Mouse (Mus musculus) hindbrain, embryonic 16.5 days (tissue): ENCODE data around the gene Golga7b. TPM values are rescaled to one million over a fixed set of nuclear protein-coding genes. Genes with fewer than 3 reads are reported as not detected.

Experiments
- ATAC-seq: fragments of 200-750 bp; cut with Nextera tagmentation; 2 replicates; pipeline ENCODE4 v1.8.0; 2017; ENCODE audit warnings: moderate TSS enrichment, moderate library complexity
- H3K27ac ChIP-seq: fragments of 300-500 bp; sonication (generic); 2 replicates; pipeline ENCODE4 v1.5.1; 2014; ENCODE audit warnings: low read depth, mild to moderate bottlenecking, control low read depth, low read length, moderate library complexity
- H3K27me3 ChIP-seq: fragments of 300-500 bp; sonication (generic); replicated peaks from 2 replicates; pipeline ENCODE4 v1.6.1; 2014; ENCODE audit warnings: low read length; ENCODE audit not compliant: control insufficient read depth, insufficient read depth
- H3K36me3 ChIP-seq: fragments of 300-500 bp; sonication (generic); 2 replicates; pipeline ENCODE4 v1.6.1; 2014; ENCODE audit warnings: mild to moderate bottlenecking, low read length, moderate library complexity, mixed read lengths; ENCODE audit not compliant: control insufficient read depth, insufficient read depth
- H3K4me1 ChIP-seq: fragments of 300-500 bp; sonication (generic); 2 replicates; pipeline ENCODE4 v1.6.1; 2014; ENCODE audit warnings: low read depth, low read length; ENCODE audit not compliant: control insufficient read depth, insufficient read depth
- H3K4me2 ChIP-seq: fragments of 300-500 bp; sonication (generic); 2 replicates; pipeline ENCODE4 v1.6.1; 2014; ENCODE audit warnings: mild to moderate bottlenecking, low read length, control low read depth, moderate library complexity
- H3K4me3 ChIP-seq: fragments of 300-500 bp; sonication (generic); 2 replicates; pipeline ENCODE4 v1.5.1; 2014; ENCODE audit warnings: mild to moderate bottlenecking, low read length, control low read depth, moderate library complexity
- H3K9ac ChIP-seq: fragments of 300-500 bp; sonication (generic); 2 replicates; pipeline ENCODE4 v1.6.1; 2014; ENCODE audit warnings: low read depth, mild to moderate bottlenecking, control low read depth, low read length, moderate library complexity
- H3K9me3 ChIP-seq: fragments of 300-500 bp; sonication (generic); 2 replicates; pipeline ENCODE4 v1.6.1; 2014; ENCODE audit warnings: mild to moderate bottlenecking, low read length, moderate library complexity; ENCODE audit not compliant: control insufficient read depth
- WGBS: fragments of 180-500 bp; shearing (Covaris S2); extraction: QIAGEN DNeasy Blood & Tissue Kit; methylation state at CpG from one replicate; pipeline ENCODE4 v1.1.7; 2014; 5-methylcytosine and 5-hydroxymethylcytosine counted together
- polyA plus RNA-seq: library from polyadenylated mRNA; unstranded; fragments of >200 nt; fragmentation: Nextera tagmentation; extraction: Ambion mirVana; gene quantifications from 2 replicates; pipeline ENCODE4 v1.2.1, GENCODE M21; 2015

Golga7b gene
- polyA plus RNA-seq, 1 experiment from 2014 or later: 73.9 TPM

DNA sequence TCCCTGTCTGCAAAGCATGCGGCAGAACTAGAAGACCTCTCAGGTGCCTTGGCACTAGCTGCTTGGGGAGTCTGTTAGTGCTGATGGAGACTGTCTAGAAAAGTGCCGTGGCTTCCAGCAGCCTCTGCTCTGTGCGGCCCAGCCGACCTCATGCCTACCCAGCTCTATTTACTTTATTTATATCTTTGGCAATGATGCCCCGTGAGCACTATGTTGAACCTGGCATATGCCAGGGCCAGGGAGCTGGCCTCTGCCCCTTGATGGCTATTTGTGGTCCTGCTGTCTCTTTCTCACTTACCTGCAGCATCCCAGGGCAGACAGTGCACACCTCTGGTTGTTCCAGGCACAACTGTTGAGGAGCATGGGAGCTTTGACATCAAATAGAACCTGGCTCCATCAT lies 31.1 kb downstream of the Golga7b start:
- H3K4me1 ChIP-seq: peaks cover 3% of the 10 kb centered on the region; the same call in 1 of the 2 replicates
- no peaks in the 10 kb centered on the region for H3K9me3 ChIP-seq
- no peak for ATAC-seq
- no peak overlapping the region for H3K4me3 ChIP-seq
- H3K27ac ChIP-seq: no peak overlapping the region
- 89% methylated on average over 5 of the region's 5 CpGs for WGBS
- no peaks in the 10 kb centered on the region for H3K36me3 ChIP-seq
- H3K4me2 ChIP-seq: no peak overlapping the region
- no peak overlapping the region for H3K9ac ChIP-seq
- no peaks in the 10 kb centered on the region for H3K27me3 ChIP-seq

GRCm38 (mm10) chr19:42279611-42280010 lies 32.2 kb downstream of the Golga7b start:
- Histone ChIP-seq H3K9me3 (no peaks in the 10 kb centered on the region), H3K36me3 (no peaks in the 10 kb centered on the region), H3K9ac (no peak overlapping the region), H3K4me1 (peaks cover 3% of the 10 kb centered on the region; the same call in 1 of the 2 replicates), H3K4me3 (no peak overlapping the region), H3K4me2 (no peak overlapping the region), H3K27me3 (no peaks in the 10 kb centered on the region), H3K27ac (0 out of 2 replicates have a peak overlapping the region, but pooled peaks have one; percentile 9)
- 59% methylated on average over 3 of the region's 3 CpGs for WGBS
- 0 out of 2 replicates have a peak, but pooled peaks have one; percentile 29 for ATAC-seq

DNA sequence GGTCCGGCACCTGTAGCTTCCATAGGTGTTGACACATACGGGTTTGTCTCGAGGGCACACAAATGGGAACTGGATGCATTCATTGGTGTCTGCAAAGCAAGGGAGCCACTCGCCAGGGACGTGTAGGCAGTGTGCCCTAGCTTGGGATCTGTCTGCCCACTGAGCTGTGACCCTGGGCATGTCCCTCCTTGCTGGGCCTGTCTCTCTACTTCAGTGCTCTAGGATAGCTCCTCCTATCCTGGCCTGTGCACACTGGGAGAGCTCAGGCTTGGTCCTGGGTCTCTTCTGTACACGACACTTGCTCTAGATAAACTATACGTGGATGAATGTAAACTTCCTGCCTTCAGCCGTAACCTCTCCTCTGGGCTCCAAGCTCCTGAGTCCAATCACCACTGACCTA lies 36.8 kb downstream of the Golga7b start:
- Histone ChIP-seq H3K9me3 (no peaks in the 10 kb centered on the region), H3K9ac (no peak overlapping the region), H3K4me1 (peaks cover 3% of the 10 kb centered on the region; the same call in 1 of the 2 replicates), H3K27ac (no peak overlapping the region), H3K27me3 (no peaks in the 10 kb centered on the region), H3K4me3 (no peak overlapping the region), H3K4me2 (no peak overlapping the region), H3K36me3 (no peaks in the 10 kb centered on the region)
- ATAC-seq: no peak
- 78% methylated on average over 8 of the region's 8 CpGs for WGBS

GRCm38 (mm10) chr19:42288361-42288760 lies 41.0 kb downstream of the Golga7b start:
- Histone ChIP-seq H3K9ac (no peak overlapping the region), H3K27me3 (no peaks in the 10 kb centered on the region), H3K27ac (no peak overlapping the region), H3K36me3 (no peaks in the 10 kb centered on the region), H3K4me3 (no peak overlapping the region), H3K4me1 (peaks cover 8% of the 10 kb centered on the region), H3K4me2 (no peak overlapping the region), H3K9me3 (no peaks in the 10 kb centered on the region)
- ATAC-seq: no peak
- WGBS: 67% methylated on average over 4 of the region's 4 CpGs

- Histone ChIP-seq H3K27me3 (no peaks in the 10 kb centered on the region), H3K9me3 (no peaks in the 10 kb centered on the region), H3K27ac (no peak overlapping the region), H3K4me1 (peaks cover 8% of the 10 kb centered on the region), H3K9ac (no peak overlapping the region), H3K4me2 (no peak overlapping the region), H3K36me3 (no peaks in the 10 kb centered on the region), H3K4me3 (no peak overlapping the region)
- WGBS: 19% methylated on average over 7 of the region's 7 CpGs
- ATAC-seq: 0 out of 2 replicates have a peak, but pooled peaks have one; percentile 12
Measured at GRCm38 (mm10) chr19:42290954-42291661, 43.7 kb downstream of the Golga7b start.

DNA sequence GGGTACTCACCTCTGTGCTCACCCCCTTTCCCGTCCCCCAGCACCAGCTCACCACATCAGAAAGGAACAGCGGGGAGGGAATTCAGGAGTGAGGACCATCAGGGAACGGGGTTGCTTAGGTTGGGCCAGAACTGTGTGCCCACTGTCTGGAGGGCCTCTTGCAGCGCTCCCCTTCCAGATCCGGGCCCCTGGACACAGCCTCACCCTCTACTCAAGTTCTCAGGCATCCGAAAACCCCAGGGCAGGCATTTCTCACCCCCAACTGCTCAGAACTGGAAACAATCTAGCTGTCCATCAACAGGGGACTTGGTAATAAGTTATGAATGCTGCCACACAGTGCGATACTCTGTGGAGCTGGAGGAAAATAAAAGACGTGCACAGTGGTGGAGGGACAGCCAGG lies 44.7 kb downstream of the Golga7b start:
- Histone ChIP-seq H3K4me1 (peaks cover 8% of the 10 kb centered on the region), H3K27ac (no peak overlapping the region), H3K4me3 (no peak overlapping the region), H3K9me3 (no peaks in the 10 kb centered on the region), H3K9ac (no peak overlapping the region), H3K27me3 (no peaks in the 10 kb centered on the region), H3K4me2 (no peak overlapping the region), H3K36me3 (no peaks in the 10 kb centered on the region)
- WGBS: 39% methylated on average over 8 of the region's 8 CpGs
- ATAC-seq: peak; percentile 29; the same call in 1 of the 2 replicates

GRCm38 (mm10) chr19:42293216-42293615 lies 45.8 kb downstream of the Golga7b start:
- Histone ChIP-seq H3K27ac (no peak overlapping the region), H3K4me2 (no peak overlapping the region), H3K27me3 (no peaks in the 10 kb centered on the region), H3K9me3 (no peaks in the 10 kb centered on the region), H3K4me3 (no peak overlapping the region), H3K4me1 (peaks cover 8% of the 10 kb centered on the region), H3K36me3 (no peaks in the 10 kb centered on the region), H3K9ac (no peak overlapping the region)
- ATAC-seq: no peak
- WGBS: 64% methylated on average over 6 of the region's 6 CpGs

- no peak for ATAC-seq
- H3K9ac ChIP-seq: no peak overlapping the region
- no peak overlapping the region for H3K4me3 ChIP-seq
- no peaks in the 10 kb centered on the region for H3K27me3 ChIP-seq
- H3K9me3 ChIP-seq: no peaks in the 10 kb centered on the region
- 44% methylated on average over 12 of the region's 12 CpGs for WGBS
- peaks cover 8% of the 10 kb centered on the region for H3K4me1 ChIP-seq
- no peak overlapping the region for H3K27ac ChIP-seq
- H3K36me3 ChIP-seq: no peaks in the 10 kb centered on the region
- no peak overlapping the region for H3K4me2 ChIP-seq
Measured at GRCm38 (mm10) chr19:42303210-42303813, 55.9 kb downstream of the Golga7b start.

DNA sequence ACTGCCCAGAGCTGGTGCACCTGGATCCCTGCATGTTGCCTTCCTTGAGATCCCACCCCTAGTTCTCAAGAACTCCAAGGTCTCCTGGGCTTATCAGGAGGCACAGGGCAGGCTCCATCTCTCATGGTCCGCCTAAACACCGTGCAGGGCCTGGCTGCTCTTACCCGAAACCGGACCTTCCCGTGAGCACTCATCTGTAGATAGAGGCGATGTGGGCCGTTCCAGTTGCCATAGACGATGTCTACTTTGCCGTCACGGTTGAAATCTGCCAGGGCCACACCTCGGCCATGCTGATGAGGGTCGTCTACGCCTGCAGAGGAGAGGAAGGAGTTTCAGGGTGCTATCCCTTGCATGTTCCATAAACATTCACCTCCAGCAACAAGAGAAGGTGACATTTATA lies 57.1 kb downstream of the Golga7b start:
- no peak overlapping the region for H3K27ac ChIP-seq
- H3K36me3 ChIP-seq: no peaks in the 10 kb centered on the region
- no peaks in the 10 kb centered on the region for H3K27me3 ChIP-seq
- H3K4me1 ChIP-seq: peaks cover 8% of the 10 kb centered on the region
- H3K4me2 ChIP-seq: no peak overlapping the region
- 82% methylated on average over 13 of the region's 13 CpGs for WGBS
- H3K4me3 ChIP-seq: no peak overlapping the region
- no peaks in the 10 kb centered on the region for H3K9me3 ChIP-seq
- no peak overlapping the region for H3K9ac ChIP-seq
- no peak for ATAC-seq
